Mouse (Mus musculus) lung, postnatal 0 days (tissue): ENCODE data around the gene Chd2.

ENCODE experiments used
- CTCF ChIP-seq: IDR thresholded peaks from 2 replicates; pipeline ENCODE4 v1.5.1; 2016; ENCODE audit warnings: antibody characterized with exemption, mild to moderate bottlenecking
- EP300 ChIP-seq: IDR thresholded peaks from 2 replicates; pipeline ENCODE4 v1.6.1; 2016; ENCODE audit warnings: antibody characterized with exemption, mild to moderate bottlenecking, control low read depth

DNA sequence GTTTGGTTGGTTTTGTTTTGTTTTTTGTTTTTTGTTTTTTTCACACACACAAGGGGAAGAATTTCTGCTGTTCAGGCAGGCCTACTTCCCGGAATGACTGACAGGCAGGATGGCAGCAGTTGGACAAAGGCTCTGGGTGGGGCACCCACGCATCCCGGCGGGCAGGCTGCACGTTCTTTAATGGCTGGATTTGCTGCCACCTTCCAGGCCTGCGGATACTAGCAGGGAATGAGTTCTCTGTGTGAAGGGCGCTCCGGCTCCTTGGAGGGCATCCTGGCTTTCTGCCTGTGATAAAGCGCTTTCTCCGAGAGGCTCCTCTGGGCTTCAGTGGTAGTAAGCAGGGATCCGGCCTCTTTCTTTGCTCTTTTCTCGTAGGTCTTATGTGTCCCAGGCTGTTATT, 164.3 kb downstream of the Chd2 start:
- TF ChIP-seq CTCF (no peak), EP300 (no peak)
